Mouse (Mus musculus) lung, embryonic 16.5 days (tissue): ENCODE results near the gene Nppa. TPM values are rescaled to one million over a fixed set of nuclear protein-coding genes. Genes with fewer than 3 reads are reported as not detected.
A peak's percentile ranks its signal among the peaks of the same experiment; 100 is the strongest.

ENCODE experiments used
- ATAC-seq: fragments of 200-750 bp; cut with Nextera tagmentation; 2 replicates; pipeline ENCODE4 v1.8.0; 2017; ENCODE audit warnings: low read depth, mild to moderate bottlenecking, moderate library complexity
- H3K27ac ChIP-seq: fragments of 300-500 bp; sonication (generic); 2 replicates; pipeline ENCODE4 v1.5.1; 2014; ENCODE audit warnings: mild to moderate bottlenecking, control low read depth, low read length
- H3K27me3 ChIP-seq: fragments of 300-500 bp; sonication (generic); 2 replicates; pipeline ENCODE4 v1.6.1; 2014; ENCODE audit warnings: low read depth, low read length, mixed read lengths; ENCODE audit not compliant: control insufficient read depth, insufficient read depth
- H3K36me3 ChIP-seq: fragments of 300-500 bp; sonication (generic); 2 replicates; pipeline ENCODE4 v1.6.1; 2014; ENCODE audit warnings: low read length; ENCODE audit not compliant: control insufficient read depth, insufficient read depth
- H3K4me1 ChIP-seq: fragments of 300-500 bp; sonication (generic); replicated peaks from 2 replicates; pipeline ENCODE4 v1.6.1; 2014; ENCODE audit warnings: low read length, mixed read lengths; ENCODE audit not compliant: control insufficient read depth, insufficient read depth
- H3K4me2 ChIP-seq: fragments of 300-500 bp; sonication (generic); 2 replicates; pipeline ENCODE4 v1.6.1; 2014; ENCODE audit warnings: low read depth, low read length, control low read depth
- H3K4me3 ChIP-seq: fragments of 300-500 bp; sonication (generic); 2 replicates; pipeline ENCODE4 v1.5.1; 2014; ENCODE audit warnings: mild to moderate bottlenecking, low read length, control low read depth
- H3K9ac ChIP-seq: fragments of 300-500 bp; sonication (generic); 2 replicates; pipeline ENCODE4 v1.6.1; 2014; ENCODE audit warnings: low read length, control low read depth
- H3K9me3 ChIP-seq: fragments of 300-500 bp; sonication (generic); 2 replicates; pipeline ENCODE4 v1.6.1; 2016; ENCODE audit warnings: low read length; ENCODE audit not compliant: control insufficient read depth
- WGBS: fragments of 180-500 bp; shearing (Covaris S2); extraction: QIAGEN DNeasy Blood & Tissue Kit; methylation state at CpG from one replicate; pipeline ENCODE4 v1.1.7; 2014; 5-methylcytosine and 5-hydroxymethylcytosine counted together
- polyA plus RNA-seq: library from polyadenylated mRNA; unstranded; fragments of >200 nt; fragmentation: Nextera tagmentation; extraction: Ambion mirVana; gene quantifications from 2 replicates; pipeline ENCODE4 v1.2.1, GENCODE M21; 2015

Gene Nppa
- polyA plus RNA-seq, 1 experiment from 2014 or later = 122 TPM

- Histone ChIP-seq H3K4me1 (no peaks in the 10 kb centered on the region), H3K9me3 (no peaks in the 10 kb centered on the region), H3K27me3 (no peaks in the 10 kb centered on the region), H3K4me2 (no peak overlapping the region), H3K4me3 (no peak overlapping the region), H3K9ac (no peak overlapping the region), H3K36me3 (peaks cover 20% of the 10 kb centered on the region), H3K27ac (no peak overlapping the region)
- 83% methylated on average over 5 of the region's 5 CpGs for WGBS
- ATAC-seq = no peak
Measured at GRCm38 (mm10) chr4:148030506-148030905, 30.0 kb downstream of the Nppa start.

GRCm38 (mm10) chr4:148033858-148034410 is 33.4 kb downstream of the Nppa start:
- no peak overlapping the region for H3K9ac ChIP-seq
- no peak overlapping the region for H3K4me3 ChIP-seq
- H3K4me1 ChIP-seq = peaks cover 8% of the 10 kb centered on the region
- no peaks in the 10 kb centered on the region for H3K9me3 ChIP-seq
- ATAC-seq = no peak
- H3K27ac ChIP-seq = no peak overlapping the region
- WGBS = 84% methylated on average over 7 of the region's 7 CpGs
- H3K27me3 ChIP-seq = no peaks in the 10 kb centered on the region
- peaks cover 5% of the 10 kb centered on the region for H3K36me3 ChIP-seq
- H3K4me2 ChIP-seq = no peak overlapping the region

GRCm38 (mm10) chr4:148035440-148035839 is 34.9 kb downstream of the Nppa start:
- Histone ChIP-seq H3K4me2 (no peak overlapping the region), H3K9me3 (no peaks in the 10 kb centered on the region), H3K27me3 (no peaks in the 10 kb centered on the region), H3K9ac (no peak overlapping the region), H3K4me3 (no peak overlapping the region), H3K36me3 (peaks cover 3% of the 10 kb centered on the region; the same call in 1 of the 2 replicates), H3K27ac (no peak overlapping the region), H3K4me1 (peaks cover 19% of the 10 kb centered on the region)
- no peak for ATAC-seq
- WGBS = 84% methylated on average over 3 of the region's 3 CpGs

- peaks cover 5% of the 10 kb centered on the region; the same call in 1 of the 2 replicates for H3K36me3 ChIP-seq
- H3K9ac ChIP-seq = peak overlapping the region; percentile 80
- H3K27ac ChIP-seq = peak overlapping the region; percentile 75
- H3K4me2 ChIP-seq = peak overlapping the region; percentile 88
- H3K4me1 ChIP-seq = peaks cover 37% of the 10 kb centered on the region
- 5% methylated on average over 25 of the region's 26 CpGs for WGBS
- ATAC-seq = no peak
- no peaks in the 10 kb centered on the region for H3K27me3 ChIP-seq
- peak overlapping the region; percentile 85 for H3K4me3 ChIP-seq
- no peaks in the 10 kb centered on the region for H3K9me3 ChIP-seq
Measured at GRCm38 (mm10) chr4:148038079-148038599, 37.6 kb downstream of the Nppa start.

- peak; percentile 93 for ATAC-seq
- Histone ChIP-seq H3K27me3 (no peaks in the 10 kb centered on the region), H3K9ac (peak within 1 kb of the TSS; percentile 80), H3K4me3 (peak within 1 kb of the TSS; percentile 85), H3K4me1 (peaks cover 37% of the 10 kb centered on the region), H3K4me2 (peak within 1 kb of the TSS; percentile 88), H3K9me3 (no peaks in the 10 kb centered on the region), H3K27ac (peak within 1 kb of the TSS; percentile 75), H3K36me3 (peaks cover 5% of the 10 kb centered on the region; the same call in 1 of the 2 replicates)
- under 1% methylated on average over 49 of the region's 54 CpGs for WGBS
Measured at GRCm38 (mm10) chr4:148038600-148039253, 38.2 kb downstream of the Nppa start, which contains the start of the genes Clcn6 and Mthfr. Gene Clcn6, minus strand, starts transcription at chr4:148038821. Gene Mthfr, plus strand, starts transcription at chr4:148039077.

- Histone ChIP-seq H3K27me3 (no peaks in the 10 kb centered on the region), H3K4me3 (peak overlapping the region; percentile 85), H3K4me2 (peak overlapping the region; percentile 85), H3K27ac (peak overlapping the region; percentile 26; the same call in 1 of the 2 replicates), H3K9me3 (no peaks in the 10 kb centered on the region), H3K36me3 (peaks cover 8% of the 10 kb centered on the region), H3K4me1 (peaks cover 37% of the 10 kb centered on the region), H3K9ac (peak overlapping the region; percentile 79)
- ATAC-seq = no peak
- 15% methylated on average over 19 of the region's 19 CpGs for WGBS
Measured at GRCm38 (mm10) chr4:148039254-148040028, 38.9 kb downstream of the Nppa start.

- peaks cover 5% of the 10 kb centered on the region for H3K36me3 ChIP-seq
- peak overlapping the region; percentile 94 for H3K27ac ChIP-seq
- peak overlapping the region; percentile 85 for H3K4me3 ChIP-seq
- peak overlapping the region; percentile 69 for H3K9ac ChIP-seq
- peaks cover 37% of the 10 kb centered on the region for H3K4me1 ChIP-seq
- H3K27me3 ChIP-seq = no peaks in the 10 kb centered on the region
- H3K4me2 ChIP-seq = peak overlapping the region; percentile 85
- WGBS = 65% methylated on average over 15 of the region's 15 CpGs
- no peaks in the 10 kb centered on the region for H3K9me3 ChIP-seq
- ATAC-seq = no peak
Measured at GRCm38 (mm10) chr4:148040029-148040830, 39.7 kb downstream of the Nppa start.

- Histone ChIP-seq H3K9ac (peak overlapping the region; percentile 69), H3K27ac (peak overlapping the region; percentile 94), H3K9me3 (no peaks in the 10 kb centered on the region), H3K4me1 (peaks cover 37% of the 10 kb centered on the region), H3K36me3 (peaks cover 8% of the 10 kb centered on the region), H3K27me3 (no peaks in the 10 kb centered on the region), H3K4me2 (peak overlapping the region; percentile 73), H3K4me3 (peak overlapping the region; percentile 57)
- WGBS = 0% methylated on average over 19 of the region's 19 CpGs
- peak; percentile 55 for ATAC-seq
Measured at GRCm38 (mm10) chr4:148040933-148041610, 40.5 kb downstream of the Nppa start.
